Mouse (Mus musculus) MEL-GATA-1-ER (cell line): Measurements from ENCODE around the gene Nr2f6.
A peak's percentile ranks its signal among the peaks of the same experiment; 100 is the strongest.

Source experiments
- DNase-seq: peaks from one replicate; pipeline ENCODE4 v3.0.0-alpha.2; 2012; ENCODE audit warnings: low read depth; ENCODE audit errors: extremely low read depth

Gene Nr2f6

GRCm38 (mm10) chr8:71391696-71392095, 9.9 kb upstream of the Nr2f6 start:
- no peak for DNase-seq

GRCm38 (mm10) chr8:71388267-71388666, 6.5 kb upstream of the Nr2f6 start:
- DNase-seq, result no peak

- no peak for DNase-seq
These were observed 3.6 kb upstream of the Nr2f6 start for GRCm38 (mm10) chr8:71385212-71385835.

GRCm38 (mm10) chr8:71383860-71384259, 2.1 kb upstream of the Nr2f6 start:
- DNase-seq, result no peak

GRCm38 (mm10) chr8:71383396-71383795, 1.6 kb upstream of the Nr2f6 start:
- no peak for DNase-seq

- DNase-seq, result no peak
These were observed 506 bp upstream of the Nr2f6 start for GRCm38 (mm10) chr8:71381971-71382961.

GRCm38 (mm10) chr8:71380178-71381171, 1.3 kb downstream of the Nr2f6 start:
- no peak for DNase-seq

GRCm38 (mm10) chr8:71379512-71380075, 2.2 kb downstream of the Nr2f6 start:
- no peak for DNase-seq

GRCm38 (mm10) chr8:71379008-71379407, 2.8 kb downstream of the Nr2f6 start:
- DNase-seq, result no peak

- no peak for DNase-seq
These were observed 5.2 kb downstream of the Nr2f6 start for GRCm38 (mm10) chr8:71376423-71377030.

- DNase-seq, result no peak
These were observed 6.0 kb downstream of the Nr2f6 start for GRCm38 (mm10) chr8:71375581-71376422.

GRCm38 (mm10) chr8:71374616-71375206, 7.0 kb downstream of the Nr2f6 start:
- DNase-seq, result no peak

GRCm38 (mm10) chr8:71373000-71373399, 8.8 kb downstream of the Nr2f6 start:
- DNase-seq, result no peak

- no peak for DNase-seq
These were observed 9.3 kb downstream of the Nr2f6 start for GRCm38 (mm10) chr8:71372427-71372826.

- peak; percentile 91 for DNase-seq
These were observed 10.4 kb downstream of the Nr2f6 start, which contains the start of gene Ocel1 for GRCm38 (mm10) chr8:71371236-71371848. Gene Ocel1 (plus strand): TSS chr8:71371298.

GRCm38 (mm10) chr8:71370711-71371235, 11.0 kb downstream of the Nr2f6 start:
- DNase-seq, result peak; percentile 54

- DNase-seq, result no peak
These were observed 12.6 kb downstream of the Nr2f6 start for GRCm38 (mm10) chr8:71369040-71369718.

- DNase-seq, result no peak
These were observed 13.4 kb downstream of the Nr2f6 start for GRCm38 (mm10) chr8:71368366-71368765.
